Mouse (Mus musculus) CD4-positive, CD25-positive, alpha-beta regulatory T cell, adult 9 weeks (primary cell): ENCODE data around the gene 4921504E06Rik. TPM values are rescaled to one million over a fixed set of nuclear protein-coding genes. Genes with fewer than 3 reads are reported as not detected.

Experiments
- polyA plus RNA-seq: library from polyadenylated mRNA; unstranded; fragments of 100-300 nt; shearing (Covaris generic); gene quantifications from one replicate; pipeline ENCODE4 v1.2.1, GENCODE M21; 2017

Gene 4921504E06Rik
- not detected for polyA plus RNA-seq

DNA sequence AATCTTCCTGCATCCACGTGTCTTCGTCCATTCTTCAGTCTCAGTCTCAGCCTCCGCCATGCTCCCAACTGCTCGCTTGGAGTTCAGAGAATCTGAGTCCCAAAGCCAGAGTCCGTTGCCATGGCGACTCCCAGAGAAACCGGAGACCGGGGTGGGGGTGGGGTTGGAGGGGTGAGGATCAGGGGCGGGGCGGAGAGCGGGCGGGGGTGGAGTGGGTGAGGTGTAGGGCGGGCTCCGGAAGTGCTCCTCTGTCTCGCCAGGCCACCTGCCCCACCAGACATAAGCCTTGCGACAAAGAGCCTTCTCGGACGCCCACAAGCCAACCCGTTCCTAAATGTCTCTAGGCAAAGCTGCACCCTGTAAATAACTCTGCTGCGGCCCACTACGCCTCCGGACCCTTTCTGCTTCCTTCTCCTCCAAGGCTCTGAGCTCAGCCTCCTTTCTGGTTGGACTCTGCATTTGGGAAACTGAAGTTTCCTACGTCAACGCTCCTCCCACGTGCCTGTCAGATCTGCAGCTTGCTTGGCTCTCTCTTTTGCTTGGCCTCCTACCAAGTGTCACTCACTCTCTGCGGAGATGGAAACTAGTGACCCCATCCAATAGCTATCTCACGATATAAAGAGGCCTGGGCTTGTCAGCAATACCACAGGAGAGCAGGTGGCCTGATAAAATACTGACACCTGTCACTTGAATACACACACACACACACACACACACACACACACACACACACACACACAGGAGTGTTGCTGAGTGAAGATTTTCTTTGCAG, at the start of gene 4921504E06Rik:
Gene 4921504E06Rik (minus strand): TSS at position 94 of the 772 bp plus-strand sequence.

DNA sequence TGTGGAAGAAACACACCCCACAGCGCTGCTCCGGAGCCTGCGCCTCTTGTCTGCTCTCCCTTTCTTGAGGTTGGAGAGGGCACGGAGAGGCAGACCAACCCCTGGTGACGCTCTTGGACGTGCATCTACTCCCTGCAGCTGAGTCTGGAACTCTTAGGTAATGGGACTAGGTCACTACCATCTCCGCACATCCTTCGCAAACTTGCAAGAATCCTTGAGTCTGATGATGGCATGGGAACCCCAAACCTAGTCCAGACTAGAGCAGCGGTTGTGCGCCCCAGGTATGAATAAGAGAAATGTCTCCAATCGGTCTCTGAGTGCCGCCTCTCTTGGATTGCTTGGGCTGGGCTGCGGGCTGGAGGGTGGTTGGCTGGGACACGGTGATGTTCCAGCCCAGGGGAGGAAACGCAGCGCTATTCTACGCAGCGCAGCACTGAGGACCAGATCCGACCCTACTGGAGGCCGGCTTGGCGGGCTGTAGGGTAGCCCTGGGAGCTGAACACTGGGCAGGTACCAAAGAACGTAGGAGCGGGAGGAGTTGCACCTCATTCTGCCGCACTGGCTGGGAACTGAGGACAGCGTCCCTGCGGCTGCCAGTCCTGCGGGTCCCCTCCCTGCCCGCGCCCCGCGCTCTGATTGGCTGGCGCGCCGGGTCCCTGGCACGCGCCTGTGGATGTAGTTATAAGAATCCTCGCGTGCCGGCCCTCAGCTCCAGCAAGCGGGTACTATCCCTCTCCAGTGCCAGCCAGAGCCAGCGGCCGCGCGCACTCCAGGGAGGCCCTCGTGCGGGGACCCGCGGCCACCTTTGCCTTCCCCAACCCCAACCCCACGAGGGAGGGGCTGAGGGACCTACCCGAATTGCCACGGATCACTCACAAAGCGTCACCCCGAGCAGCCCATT, 108.5 kb downstream of the 4921504E06Rik start, which contains the start of gene Ptf1a:
Gene Ptf1a (plus strand): TSS at position 733 of the 901 bp plus-strand sequence.

Other genes with a start within 250 kb of the 4921504E06Rik start
- 30.2 TPM for gene Msrb2, start 182.5 kb downstream of the 4921504E06Rik start, polyA plus RNA-seq
- not detected for gene Ptf1a, start 108.3 kb downstream of the 4921504E06Rik start, polyA plus RNA-seq
- 0.22 TPM for gene Otud1, start 103.8 kb upstream of the 4921504E06Rik start, polyA plus RNA-seq